Mouse (Mus musculus) bone marrow macrophage, adult 2 months (primary cell): ENCODE data around the gene Acsl4. TPM values are rescaled to one million over a fixed set of nuclear protein-coding genes. Genes with fewer than 3 reads are reported as not detected.

Experiments
- H3K27ac ChIP-seq: 2 replicates; pipeline ENCODE4 v1.5.1; 2012; ENCODE audit warnings: low read depth, low read length; ENCODE audit not compliant: insufficient read depth
- H3K4me1 ChIP-seq: 2 replicates; pipeline ENCODE4 v1.6.1; 2012; ENCODE audit warnings: low read length; ENCODE audit not compliant: control insufficient read depth, insufficient read depth
- H3K4me3 ChIP-seq: 2 replicates; pipeline ENCODE4 v1.5.1; 2012; ENCODE audit warnings: mild to moderate bottlenecking, low read length, moderate library complexity; ENCODE audit not compliant: insufficient read depth
- CTCF ChIP-seq: IDR thresholded peaks from 2 replicates; pipeline ENCODE4 v1.5.1; 2012; ENCODE audit warnings: low read depth, mild to moderate bottlenecking, low read length, moderate library complexity
- POLR2A ChIP-seq: IDR thresholded peaks from 2 replicates; pipeline ENCODE4 v1.6.1; 2012; ENCODE audit warnings: mild to moderate bottlenecking, low read depth, low read length, borderline replicate concordance
- polyA plus RNA-seq: library from polyadenylated mRNA; stranded (reverse); fragments of >200 nt; gene quantifications from 2 replicates; pipeline ENCODE4 v1.2.4, GENCODE M21; 2012; ENCODE audit not compliant: missing spikeins, insufficient read depth, insufficient read length

Gene Acsl4
- 36.1 and 40.2 TPM in 2 replicates for polyA plus RNA-seq

DNA sequence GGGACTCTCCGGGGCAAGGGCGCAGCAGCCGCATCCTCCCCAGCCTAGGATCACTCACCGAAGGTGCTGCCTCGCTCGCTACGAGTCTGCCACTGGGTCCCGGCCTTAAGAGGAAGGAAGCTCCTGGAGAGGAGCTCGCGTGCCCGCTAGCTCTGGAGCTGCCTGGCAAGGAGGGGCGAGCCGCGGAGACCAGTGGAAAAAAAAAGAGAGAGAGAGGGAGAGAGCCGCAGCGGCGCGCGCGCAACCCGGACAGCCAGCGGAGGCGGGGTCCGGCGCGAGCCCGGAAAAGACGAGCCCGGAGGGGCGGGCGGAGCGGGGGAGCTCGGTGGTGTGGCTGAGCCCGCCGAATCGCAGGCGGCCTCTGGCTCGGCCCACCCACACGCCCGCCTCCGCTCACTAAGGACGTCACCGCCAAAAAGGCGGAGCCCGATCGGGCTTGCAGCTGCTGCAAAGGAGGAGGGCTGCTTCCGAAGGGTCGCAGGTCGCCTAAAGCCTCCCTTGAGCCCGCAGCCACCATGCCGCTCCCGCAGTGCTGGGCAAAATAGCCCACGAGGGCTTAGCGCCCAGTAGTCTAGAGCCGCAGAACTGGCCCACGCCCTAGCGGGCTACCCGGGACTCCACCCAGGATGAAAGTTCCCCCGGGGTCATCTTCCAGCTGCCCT lies at the start of gene Acsl4:
Gene Acsl4 (minus strand): TSS at position 289 of the 662 bp plus-strand sequence.
- H3K4me1 ChIP-seq: peaks cover 6% of the 10 kb centered on the region
- TF ChIP-seq CTCF (no peak), POLR2A (no peak)
- peak within 1 kb of the TSS; percentile 92 for H3K27ac ChIP-seq
- peak within 1 kb of the TSS; percentile 86 for H3K4me3 ChIP-seq

DNA sequence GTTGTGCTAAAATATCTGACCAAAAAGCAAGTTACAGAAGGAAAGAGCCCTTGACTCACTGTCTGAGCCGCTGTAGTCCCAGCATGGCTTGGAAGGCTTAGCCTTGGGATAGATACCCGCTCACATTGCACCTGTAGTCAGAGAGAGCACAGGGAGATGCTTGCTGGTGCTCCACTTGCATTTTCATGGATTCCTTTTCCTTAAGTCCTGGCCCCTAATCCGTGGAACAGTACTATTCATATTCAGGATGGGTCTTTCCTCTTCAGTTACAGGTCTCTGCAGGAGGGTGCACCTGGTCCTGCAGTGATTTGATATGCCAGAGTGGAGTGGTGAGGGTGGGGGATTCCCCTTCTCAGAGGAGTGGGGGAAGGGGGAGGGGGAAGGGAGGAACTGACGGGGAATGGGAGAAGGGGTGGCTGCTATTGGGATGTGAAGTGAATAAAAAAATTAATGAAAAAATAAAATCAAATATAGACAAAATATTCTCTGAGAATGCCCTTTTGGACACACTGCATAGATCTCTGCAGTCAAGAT lies 47.7 kb upstream of the Acsl4 start:
- TF ChIP-seq CTCF (no peak), POLR2A (no peak)
- Histone ChIP-seq H3K27ac (no peak overlapping the region), H3K4me1 (no peaks in the 10 kb centered on the region), H3K4me3 (no peak overlapping the region)

DNA sequence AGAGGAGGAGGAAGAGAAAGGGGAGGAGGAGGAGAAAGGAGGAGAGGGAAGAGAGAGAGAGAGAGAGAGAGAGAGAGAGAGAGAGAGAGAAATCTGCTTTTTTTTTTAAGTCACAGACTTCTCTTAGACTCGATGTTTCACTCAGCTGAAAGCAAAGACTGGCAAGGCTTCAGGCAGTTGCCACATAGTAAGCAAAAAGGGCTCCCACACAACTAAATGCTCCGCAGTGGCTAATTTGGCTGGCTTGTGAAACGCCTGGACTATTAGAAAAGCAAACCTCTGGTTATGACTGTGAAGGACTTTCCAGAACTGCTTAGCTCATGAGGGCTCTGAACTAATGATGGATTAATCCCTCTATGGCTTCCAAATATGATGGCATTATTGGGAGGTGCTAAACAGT lies 42.5 kb upstream of the Acsl4 start:
- H3K4me3 ChIP-seq: no peak overlapping the region
- no peaks in the 10 kb centered on the region for H3K4me1 ChIP-seq
- TF ChIP-seq CTCF: no peak
- TF ChIP-seq POLR2A: no peak
- no peak overlapping the region for H3K27ac ChIP-seq

DNA sequence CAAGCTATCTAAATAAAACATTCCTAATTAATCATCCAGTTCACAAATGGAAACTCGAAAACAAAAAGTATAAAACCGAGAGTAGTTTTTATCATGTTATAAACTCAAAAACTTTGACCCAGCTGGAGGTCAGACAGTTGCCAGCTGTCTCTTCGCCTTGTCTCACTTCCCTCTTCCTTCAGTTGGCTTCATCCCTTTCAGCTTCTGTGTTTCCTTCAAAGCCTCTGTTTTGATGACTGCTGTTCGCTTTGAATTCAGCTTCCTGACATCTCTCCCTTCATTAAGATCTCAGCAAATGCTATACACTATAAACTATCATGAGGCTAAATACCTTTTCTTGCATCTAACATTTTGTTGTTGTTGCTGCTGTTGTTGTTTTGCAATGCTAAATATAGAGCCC lies 36.8 kb upstream of the Acsl4 start:
- peaks cover 11% of the 10 kb centered on the region for H3K4me1 ChIP-seq
- no peak for TF ChIP-seq POLR2A
- no peak for TF ChIP-seq CTCF
- peak overlapping the region; percentile 33 for H3K27ac ChIP-seq
- H3K4me3 ChIP-seq: no peak overlapping the region

DNA sequence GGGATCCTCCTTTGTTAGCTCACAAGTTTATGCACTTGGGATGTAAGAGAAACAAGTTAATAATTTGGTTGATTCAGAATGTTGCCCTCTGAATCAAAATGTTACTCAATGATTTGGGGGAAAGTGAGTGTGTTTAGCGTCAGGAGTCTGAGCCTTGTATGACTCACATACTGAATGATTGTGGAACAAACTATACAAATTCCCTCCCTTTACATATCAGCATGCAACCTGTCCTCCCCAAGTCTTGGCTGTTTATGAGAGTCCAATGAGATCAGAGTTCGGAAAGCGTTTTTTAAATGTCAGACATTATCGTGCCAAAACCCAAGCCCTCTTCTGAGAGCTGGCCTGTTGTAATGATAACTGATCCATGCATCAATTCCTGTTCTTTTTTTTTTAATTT lies 36.3 kb upstream of the Acsl4 start:
- no peak overlapping the region for H3K4me3 ChIP-seq
- peak overlapping the region; percentile 48 for H3K27ac ChIP-seq
- H3K4me1 ChIP-seq: peaks cover 11% of the 10 kb centered on the region
- no peak for TF ChIP-seq POLR2A
- no peak for TF ChIP-seq CTCF

DNA sequence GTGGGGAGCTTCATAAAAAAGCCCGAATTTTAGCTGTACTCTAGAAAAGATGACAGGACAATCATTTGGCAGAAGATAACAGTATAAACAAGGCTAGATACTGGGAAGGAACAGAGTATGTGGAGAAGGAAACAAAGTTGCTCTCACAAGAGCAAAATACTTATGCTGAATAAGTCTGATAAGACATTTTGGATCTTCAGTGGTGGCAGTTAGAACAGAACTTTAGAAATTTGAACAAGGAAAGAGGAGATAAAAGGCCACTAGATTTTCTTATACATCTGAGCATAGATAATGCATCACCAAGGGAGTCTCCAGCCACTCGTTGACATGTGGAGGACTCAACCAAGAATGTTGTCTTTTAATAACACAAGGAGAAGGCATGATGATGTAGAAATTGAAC lies 23.5 kb upstream of the Acsl4 start:
- Histone ChIP-seq H3K27ac (no peak overlapping the region), H3K4me3 (no peak overlapping the region), H3K4me1 (peaks cover 4% of the 10 kb centered on the region; the same call in 1 of the 2 replicates)
- TF ChIP-seq CTCF (no peak), POLR2A (no peak)

DNA sequence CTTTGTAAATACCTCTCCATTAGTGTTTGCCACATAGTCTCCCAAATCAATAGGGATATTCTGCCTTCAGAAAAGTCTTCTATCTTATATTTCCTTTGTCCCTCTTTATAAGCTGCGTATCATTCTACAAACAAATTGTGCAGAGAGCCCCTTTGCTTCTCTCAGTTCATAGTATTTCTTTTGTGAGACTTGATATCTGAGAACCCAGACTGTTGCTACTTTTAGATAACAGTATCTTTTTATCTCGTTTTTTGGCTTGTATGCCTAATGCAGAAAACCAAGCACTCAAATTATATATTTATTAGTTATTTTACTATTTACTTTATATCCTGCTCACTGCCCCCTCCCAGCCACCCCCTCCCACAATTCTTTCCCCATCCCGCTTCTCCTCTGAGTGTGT lies 19.7 kb upstream of the Acsl4 start:
- H3K4me1 ChIP-seq: peaks cover 6% of the 10 kb centered on the region; the same call in 1 of the 2 replicates
- no peak overlapping the region for H3K4me3 ChIP-seq
- TF ChIP-seq CTCF (no peak), POLR2A (no peak)
- no peak overlapping the region for H3K27ac ChIP-seq

DNA sequence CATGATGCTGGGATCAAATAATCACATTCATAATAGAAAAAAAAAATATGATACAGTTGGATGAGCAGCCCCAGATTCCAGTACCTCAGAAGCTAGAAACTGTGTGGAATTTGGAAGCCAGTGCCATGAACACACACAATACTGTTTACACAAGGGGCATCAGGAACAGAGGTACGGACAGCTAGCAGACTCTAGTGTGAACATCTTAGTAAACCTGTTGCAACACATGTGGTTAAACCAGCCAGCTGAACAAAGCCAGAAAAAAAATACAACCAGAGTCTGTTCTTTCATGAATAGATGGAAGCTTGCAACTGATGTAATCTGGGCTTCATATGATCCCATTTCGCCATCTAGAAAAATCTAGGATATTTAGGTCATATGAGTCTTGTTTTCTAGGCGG lies 19.0 kb upstream of the Acsl4 start:
- H3K4me1 ChIP-seq: peaks cover 6% of the 10 kb centered on the region; the same call in 1 of the 2 replicates
- H3K4me3 ChIP-seq: no peak overlapping the region
- TF ChIP-seq CTCF (no peak), POLR2A (no peak)
- peak overlapping the region; percentile 8; the same call in 1 of the 2 replicates for H3K27ac ChIP-seq

DNA sequence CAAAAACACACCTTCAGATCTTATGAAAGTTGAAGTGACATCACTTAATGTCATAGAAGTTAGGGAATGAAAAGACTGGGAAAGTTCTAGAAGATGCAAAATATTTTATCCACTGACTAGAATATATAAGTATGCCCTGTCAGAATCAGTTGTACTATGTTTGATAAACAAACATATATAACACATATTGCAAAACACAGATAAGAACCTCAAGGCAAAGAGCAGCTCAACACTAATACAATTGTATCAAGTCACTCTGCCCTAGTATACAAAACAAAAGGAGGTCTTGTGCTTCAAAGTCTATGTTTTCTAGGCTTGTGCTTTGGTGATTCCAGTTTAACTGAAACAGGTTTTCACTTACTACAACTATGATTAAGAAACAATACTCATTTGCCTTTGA lies 12.8 kb upstream of the Acsl4 start:
- H3K4me3 ChIP-seq: no peak overlapping the region
- H3K27ac ChIP-seq: no peak overlapping the region
- no peaks in the 10 kb centered on the region for H3K4me1 ChIP-seq
- no peak for TF ChIP-seq POLR2A

DNA sequence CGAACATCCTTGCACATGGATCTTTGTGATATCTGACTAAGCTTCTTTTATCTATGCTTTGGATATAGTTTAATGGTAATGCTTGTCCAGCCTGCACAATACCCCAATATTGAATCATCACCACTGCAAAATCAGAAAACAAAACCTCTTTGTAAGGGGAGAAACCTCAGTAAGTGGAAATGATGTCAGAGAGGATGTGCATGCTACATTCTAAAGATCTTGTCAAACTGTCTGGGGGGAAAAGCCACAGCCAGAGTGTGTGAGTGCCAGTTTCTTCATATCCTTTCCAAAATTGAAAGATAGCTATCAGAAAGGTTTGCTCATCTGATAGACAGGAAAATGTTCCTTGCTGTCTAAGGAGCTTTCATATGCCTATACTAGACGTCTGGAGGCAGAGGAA lies 8.3 kb upstream of the Acsl4 start:
- TF ChIP-seq POLR2A: no peak
- TF ChIP-seq CTCF: no peak
- no peak overlapping the region for H3K4me3 ChIP-seq
- H3K4me1 ChIP-seq: no peaks in the 10 kb centered on the region
- no peak overlapping the region for H3K27ac ChIP-seq
